Mouse (Mus musculus) hindbrain, embryonic 13.5 days (tissue): Measurements from ENCODE around the gene Limch1. TPM values are rescaled to one million over a fixed set of nuclear protein-coding genes. Genes with fewer than 3 reads are reported as not detected.

Source experiments
- ATAC-seq: fragments of 200-750 bp; cut with Nextera tagmentation; 2 replicates; pipeline ENCODE4 v1.8.0; 2017; ENCODE audit warnings: moderate TSS enrichment; ENCODE audit not compliant: low FRiP score
- H3K27ac ChIP-seq: fragments of 300-500 bp; sonication (generic); 2 replicates; pipeline ENCODE4 v1.5.1; 2015; ENCODE audit warnings: inconsistent platforms, mild to moderate bottlenecking, moderate library complexity
- H3K27me3 ChIP-seq: fragments of 300-500 bp; sonication (generic); 2 replicates; pipeline ENCODE4 v1.6.1; 2015; ENCODE audit warnings: mild to moderate bottlenecking, inconsistent platforms
- H3K36me3 ChIP-seq: fragments of 300-500 bp; sonication (generic); 2 replicates; pipeline ENCODE4 v1.6.1; 2015; ENCODE audit warnings: mild to moderate bottlenecking, inconsistent platforms
- H3K4me1 ChIP-seq: fragments of 300-500 bp; sonication (generic); replicated peaks from 2 replicates; pipeline ENCODE4 v1.6.1; 2015; ENCODE audit warnings: inconsistent platforms
- H3K4me2 ChIP-seq: fragments of 300-500 bp; sonication (generic); 2 replicates; pipeline ENCODE4 v1.6.1; 2015; ENCODE audit warnings: inconsistent platforms, mild to moderate bottlenecking, moderate library complexity
- H3K4me3 ChIP-seq: fragments of 300-500 bp; sonication (generic); 2 replicates; pipeline ENCODE4 v1.5.1; 2015; ENCODE audit warnings: mild to moderate bottlenecking, inconsistent platforms
- H3K9ac ChIP-seq: fragments of 300-500 bp; sonication (generic); 2 replicates; pipeline ENCODE4 v1.6.1; 2015; ENCODE audit warnings: mild to moderate bottlenecking, inconsistent platforms
- H3K9me3 ChIP-seq: fragments of 300-500 bp; sonication (generic); 2 replicates; pipeline ENCODE4 v1.6.1; 2016; ENCODE audit warnings: inconsistent platforms
- WGBS: fragments of 180-500 bp; shearing (Covaris S2); methylation state at CpG from one replicate; pipeline ENCODE4 v1.1.7; 2015; 5-methylcytosine and 5-hydroxymethylcytosine counted together
- polyA plus RNA-seq: library from polyadenylated mRNA; unstranded; fragments of >200 nt; fragmentation: Nextera tagmentation; extraction: Ambion mirVana; gene quantifications from 2 replicates; pipeline ENCODE4 v1.2.1, GENCODE M21; 2015

Gene Limch1
- polyA plus RNA-seq, 1 experiment from 2014 or later, result 49.0 TPM

- no peaks in the 10 kb centered on the region for H3K36me3 ChIP-seq
- H3K4me3 ChIP-seq, result no peak overlapping the region
- WGBS, result 74% methylated on average over 10 of the region's 10 CpGs
- H3K9me3 ChIP-seq, result no peaks in the 10 kb centered on the region
- no peak overlapping the region for H3K4me2 ChIP-seq
- no peak overlapping the region for H3K27ac ChIP-seq
- no peak overlapping the region for H3K9ac ChIP-seq
- ATAC-seq, result no peak
- H3K27me3 ChIP-seq, result no peaks in the 10 kb centered on the region
- no peaks in the 10 kb centered on the region for H3K4me1 ChIP-seq
Observed at GRCm38 (mm10) chr5:66933134-66933804, 187.6 kb downstream of the Limch1 start.

GRCm38 (mm10) chr5:66934585-66934984 lies 189.0 kb downstream of the Limch1 start:
- no peak overlapping the region for H3K4me2 ChIP-seq
- ATAC-seq, result no peak
- H3K4me3 ChIP-seq, result no peak overlapping the region
- H3K4me1 ChIP-seq, result no peaks in the 10 kb centered on the region
- H3K27ac ChIP-seq, result no peak overlapping the region
- H3K9me3 ChIP-seq, result no peaks in the 10 kb centered on the region
- no peaks in the 10 kb centered on the region for H3K27me3 ChIP-seq
- H3K9ac ChIP-seq, result no peak overlapping the region
- no peaks in the 10 kb centered on the region for H3K36me3 ChIP-seq
- WGBS, result 95% methylated on average over 3 of the region's 3 CpGs

GRCm38 (mm10) chr5:66937376-66937775 lies 191.7 kb downstream of the Limch1 start:
- Histone ChIP-seq H3K27ac (no peak overlapping the region), H3K4me1 (no peaks in the 10 kb centered on the region), H3K9me3 (no peaks in the 10 kb centered on the region), H3K4me2 (no peak overlapping the region), H3K9ac (no peak overlapping the region), H3K27me3 (no peaks in the 10 kb centered on the region), H3K4me3 (no peak overlapping the region), H3K36me3 (no peaks in the 10 kb centered on the region)
- 37% methylated on average over 9 of the region's 9 CpGs for WGBS
- no peak for ATAC-seq

GRCm38 (mm10) chr5:66941710-66942450 lies 196.3 kb downstream of the Limch1 start:
- H3K36me3 ChIP-seq, result no peaks in the 10 kb centered on the region
- H3K9ac ChIP-seq, result no peak overlapping the region
- H3K27me3 ChIP-seq, result no peaks in the 10 kb centered on the region
- no peaks in the 10 kb centered on the region for H3K4me1 ChIP-seq
- 79% methylated on average over 8 of the region's 8 CpGs for WGBS
- no peak overlapping the region for H3K4me3 ChIP-seq
- ATAC-seq, result no peak
- no peak overlapping the region; the same call in 1 of the 2 replicates for H3K27ac ChIP-seq
- H3K4me2 ChIP-seq, result no peak overlapping the region
- no peaks in the 10 kb centered on the region for H3K9me3 ChIP-seq

GRCm38 (mm10) chr5:66942922-66943321 lies 197.3 kb downstream of the Limch1 start:
- Histone ChIP-seq H3K27ac (no peak overlapping the region), H3K36me3 (no peaks in the 10 kb centered on the region), H3K4me1 (peaks cover 6% of the 10 kb centered on the region), H3K9me3 (no peaks in the 10 kb centered on the region), H3K4me3 (no peak overlapping the region), H3K27me3 (no peaks in the 10 kb centered on the region), H3K4me2 (no peak overlapping the region), H3K9ac (no peak overlapping the region)
- WGBS, result 89% methylated on average over 2 of the region's 2 CpGs
- no peak for ATAC-seq

GRCm38 (mm10) chr5:66943521-66943920 lies 197.9 kb downstream of the Limch1 start:
- 69% methylated on average over 7 of the region's 7 CpGs for WGBS
- ATAC-seq, result no peak

GRCm38 (mm10) chr5:66947958-66948357 lies 202.3 kb downstream of the Limch1 start:
- ATAC-seq, result peak; percentile 43; the same call in 1 of the 2 replicates

More at GRCm38 (mm10) chr5:66943521-66943920, 197.9 kb downstream of the Limch1 start:
- Histone ChIP-seq H3K36me3 (no peaks in the 10 kb centered on the region), H3K4me2 (no peak overlapping the region), H3K27ac (no peak overlapping the region), H3K4me1 (peaks cover 12% of the 10 kb centered on the region), H3K9ac (no peak overlapping the region), H3K4me3 (no peak overlapping the region), H3K9me3 (no peaks in the 10 kb centered on the region), H3K27me3 (no peaks in the 10 kb centered on the region)

GRCm38 (mm10) chr5:66949098-66949692 lies 203.6 kb downstream of the Limch1 start:
- H3K36me3 ChIP-seq, result peaks cover 3% of the 10 kb centered on the region; the same call in 1 of the 2 replicates
- peak overlapping the region; percentile 46 for H3K27ac ChIP-seq
- H3K9me3 ChIP-seq, result no peaks in the 10 kb centered on the region
- no peaks in the 10 kb centered on the region for H3K27me3 ChIP-seq
- no peak overlapping the region for H3K4me2 ChIP-seq
- H3K4me1 ChIP-seq, result peaks cover 31% of the 10 kb centered on the region
- H3K9ac ChIP-seq, result no peak overlapping the region
- H3K4me3 ChIP-seq, result no peak overlapping the region
- ATAC-seq, result no peak
- WGBS, result 49% methylated on average over 8 of the region's 8 CpGs

More at GRCm38 (mm10) chr5:66947958-66948357, 202.3 kb downstream of the Limch1 start:
- no peak overlapping the region for H3K4me2 ChIP-seq
- WGBS, result 58% methylated on average over 6 of the region's 6 CpGs
- H3K36me3 ChIP-seq, result peaks cover 3% of the 10 kb centered on the region; the same call in 1 of the 2 replicates
- H3K27ac ChIP-seq, result peak overlapping the region; percentile 80
- H3K4me1 ChIP-seq, result peaks cover 22% of the 10 kb centered on the region
- H3K9me3 ChIP-seq, result no peaks in the 10 kb centered on the region
- H3K4me3 ChIP-seq, result no peak overlapping the region
- no peaks in the 10 kb centered on the region for H3K27me3 ChIP-seq
- no peak overlapping the region for H3K9ac ChIP-seq

- Histone ChIP-seq H3K4me2 (no peak overlapping the region), H3K4me3 (no peak overlapping the region), H3K27me3 (no peaks in the 10 kb centered on the region), H3K4me1 (peaks cover 25% of the 10 kb centered on the region), H3K27ac (peak overlapping the region; percentile 20; the same call in 1 of the 2 replicates), H3K9me3 (no peaks in the 10 kb centered on the region), H3K36me3 (peaks cover 3% of the 10 kb centered on the region; the same call in 1 of the 2 replicates), H3K9ac (no peak overlapping the region)
- ATAC-seq, result no peak
- WGBS, result 70% methylated on average over 3 of the region's 3 CpGs
Observed at GRCm38 (mm10) chr5:66953375-66953774, 207.7 kb downstream of the Limch1 start.

- H3K27ac ChIP-seq, result peak overlapping the region; percentile 20
- peaks cover 3% of the 10 kb centered on the region; the same call in 1 of the 2 replicates for H3K36me3 ChIP-seq
- no peaks in the 10 kb centered on the region for H3K9me3 ChIP-seq
- peaks cover 20% of the 10 kb centered on the region; the same call in 1 of the 2 replicates for H3K4me1 ChIP-seq
- H3K4me2 ChIP-seq, result no peak overlapping the region
- ATAC-seq, result peak; percentile 68; the same call in 1 of the 2 replicates
- 35% methylated on average over 7 of the region's 7 CpGs for WGBS
- H3K27me3 ChIP-seq, result no peaks in the 10 kb centered on the region
- no peak overlapping the region for H3K9ac ChIP-seq
- no peak overlapping the region for H3K4me3 ChIP-seq
Observed at GRCm38 (mm10) chr5:66953971-66954644, 208.5 kb downstream of the Limch1 start.

GRCm38 (mm10) chr5:66955245-66955644 lies 209.6 kb downstream of the Limch1 start:
- Histone ChIP-seq H3K4me2 (no peak overlapping the region), H3K4me1 (peaks cover 14% of the 10 kb centered on the region; the same call in 1 of the 2 replicates), H3K4me3 (no peak overlapping the region), H3K27me3 (no peaks in the 10 kb centered on the region), H3K27ac (no peak overlapping the region), H3K9me3 (no peaks in the 10 kb centered on the region), H3K9ac (no peak overlapping the region), H3K36me3 (peaks cover 3% of the 10 kb centered on the region; the same call in 1 of the 2 replicates)
- ATAC-seq, result no peak
- WGBS, result 92% methylated on average over 5 of the region's 5 CpGs

- no peak overlapping the region for H3K4me3 ChIP-seq
- peaks cover 4% of the 10 kb centered on the region; the same call in 1 of the 2 replicates for H3K9me3 ChIP-seq
- H3K9ac ChIP-seq, result no peak overlapping the region
- peaks cover 14% of the 10 kb centered on the region; the same call in 1 of the 2 replicates for H3K4me1 ChIP-seq
- WGBS, result 83% methylated on average over 10 of the region's 10 CpGs
- peaks cover 14% of the 10 kb centered on the region for H3K36me3 ChIP-seq
- H3K27ac ChIP-seq, result no peak overlapping the region
- ATAC-seq, result no peak
- no peaks in the 10 kb centered on the region for H3K27me3 ChIP-seq
- no peak overlapping the region for H3K4me2 ChIP-seq
Observed at GRCm38 (mm10) chr5:66957656-66958055, 212.0 kb downstream of the Limch1 start.
